17 mouse cellular contexts compared by ENCODE assay signal in the genomic region with DNA sequence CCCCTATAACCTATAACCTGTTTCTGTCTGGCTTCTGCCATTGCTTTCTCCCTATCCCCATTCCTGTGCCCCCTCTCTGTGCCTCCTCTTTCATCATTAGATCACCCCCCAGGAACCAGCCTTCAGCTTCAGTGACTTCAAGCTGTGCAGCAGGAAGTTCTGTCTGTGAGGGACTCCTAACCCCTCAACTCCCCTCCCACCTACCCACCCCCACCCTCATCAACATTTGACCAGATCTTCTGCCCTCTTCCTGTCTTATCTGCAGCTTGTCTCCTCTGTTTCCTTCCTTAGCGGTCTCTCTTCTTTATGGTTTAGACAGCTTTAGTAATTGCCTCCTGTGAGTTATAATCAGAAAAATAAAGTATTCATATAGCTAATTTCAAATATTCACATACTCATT.
A peak's percentile ranks its signal among the peaks of the same experiment; 100 is the strongest.
DNase-seq lines count a peak whose midpoint lies in the region; ATAC-seq lines count a peak whose summit lies in the region.
"Had no signal": no experiment of that assay in that cellular context is flagged by ENCODE, and none has a peak within 500 bp of the region (broad histone marks: within the 10 kb centered on the region; RNA-seq: fewer than 3 reads in every experiment).

No protein-coding gene starts in this region.

- DNase-seq in embryo, embryonic 11 days = peak; percentile 12
- DNase-seq in embryo, embryonic 9.5 days (ENCODE audit: extremely low spot score) = no peak
- peak; percentile 49 for DNase-seq in naive thymus-derived CD4-positive, alpha-beta T cell, adult 2 months (ENCODE audit: low read depth)
- DNase-seq in cerebellum, adult 11 months = no peak
- DNase-seq in MN1 (ENCODE audit: low spot score) = no peak
- DNase-seq in spleen, adult 12 weeks (ENCODE audit: low spot score) = no peak
- DNase-seq: adrenal gland, postnatal 25 days; cerebellum, adult 8-10 months; gastrocnemius, postnatal 10 days; kidney, adult 8-10 months; kidney, postnatal 14 days; layer of hippocampus, postnatal 36 days; midbrain, embryonic 14.5 days; right cerebral cortex, postnatal 14 days had no signal

- peak; percentile 86 for ATAC-seq in CD4-positive, CD25-positive, alpha-beta regulatory T cell, adult 4 months
- peak; percentile 90 for ATAC-seq in common myeloid progenitor, adult 5-6 weeks (replicated peaks; ENCODE audit: low read depth, poor library complexity, severe bottlenecking)
- ATAC-seq: Patski had no signal

Comparison
In these comparisons a context has a peak if more than half of its experiments do, and no peak if none do; other contexts are left out.
1. DNase-seq: peak in embryo, embryonic 11 days (single experiment) and naive thymus-derived CD4-positive, alpha-beta T cell, adult 2 months (single experiment); none in embryo, embryonic 9.5 days (single experiment), cerebellum, adult 11 months (single experiment), MN1 (single experiment) and spleen, adult 12 weeks (single experiment).